Mouse (Mus musculus): ENCODE measurements around the gene Traf3. TPM values are rescaled to one million over a fixed set of nuclear protein-coding genes. Genes with fewer than 3 reads are reported as not detected.

The Traf3 gene
- total RNA-seq, 1 experiment from 2014 or later = 22.2 TPM

GRCm38 (mm10) chr12:111151422-111152156 is 14.6 kb upstream of the Traf3 start:
- no peak for ATAC-seq (replicated peaks in 1 of 2; ENCODE audit: insufficient read depth in 1 of 2, low FRiP score in 2 of 2, low TSS enrichment in 1 of 2, low read depth in 1 of 2, poor library complexity in 2 of 2, severe bottlenecking in 2 of 2)

- no peak for ATAC-seq (replicated peaks in 1 of 2; ENCODE audit: insufficient read depth in 1 of 2, low FRiP score in 2 of 2, low TSS enrichment in 1 of 2, low read depth in 1 of 2, poor library complexity in 2 of 2, severe bottlenecking in 2 of 2)
Observed at GRCm38 (mm10) chr12:111152579-111152978, 13.6 kb upstream of the Traf3 start.

GRCm38 (mm10) chr12:111152981-111153710 is 13.0 kb upstream of the Traf3 start:
- ATAC-seq (replicated peaks in 1 of 2; ENCODE audit: insufficient read depth in 1 of 2, low FRiP score in 2 of 2, low TSS enrichment in 1 of 2, low read depth in 1 of 2, poor library complexity in 2 of 2, severe bottlenecking in 2 of 2) = peak in 1 of 2 experiments; percentile 32; a peak in 1 of 4 replicates

GRCm38 (mm10) chr12:111153946-111154345 is 12.2 kb upstream of the Traf3 start:
- no peak for ATAC-seq (replicated peaks in 1 of 2; ENCODE audit: insufficient read depth in 1 of 2, low FRiP score in 2 of 2, low TSS enrichment in 1 of 2, low read depth in 1 of 2, poor library complexity in 2 of 2, severe bottlenecking in 2 of 2)

- no peak for ATAC-seq (replicated peaks in 1 of 2; ENCODE audit: insufficient read depth in 1 of 2, low FRiP score in 2 of 2, low TSS enrichment in 1 of 2, low read depth in 1 of 2, poor library complexity in 2 of 2, severe bottlenecking in 2 of 2)
Observed at GRCm38 (mm10) chr12:111154641-111155040, 11.5 kb upstream of the Traf3 start.

- no peak for ATAC-seq (replicated peaks in 1 of 2; ENCODE audit: insufficient read depth in 1 of 2, low FRiP score in 2 of 2, low TSS enrichment in 1 of 2, low read depth in 1 of 2, poor library complexity in 2 of 2, severe bottlenecking in 2 of 2)
Observed at GRCm38 (mm10) chr12:111155756-111156155, 10.4 kb upstream of the Traf3 start.

GRCm38 (mm10) chr12:111159659-111160428 is 6.3 kb upstream of the Traf3 start:
- peak; percentile 68 to 72 for ATAC-seq (replicated peaks in 1 of 2; ENCODE audit: insufficient read depth in 1 of 2, low FRiP score in 2 of 2, low TSS enrichment in 1 of 2, low read depth in 1 of 2, poor library complexity in 2 of 2, severe bottlenecking in 2 of 2)

GRCm38 (mm10) chr12:111160871-111161270 is 5.3 kb upstream of the Traf3 start:
- ATAC-seq (replicated peaks in 1 of 2; ENCODE audit: insufficient read depth in 1 of 2, low FRiP score in 2 of 2, low TSS enrichment in 1 of 2, low read depth in 1 of 2, poor library complexity in 2 of 2, severe bottlenecking in 2 of 2) = no peak

- no peak for ATAC-seq (replicated peaks in 1 of 2; ENCODE audit: insufficient read depth in 1 of 2, low FRiP score in 2 of 2, low TSS enrichment in 1 of 2, low read depth in 1 of 2, poor library complexity in 2 of 2, severe bottlenecking in 2 of 2)
Observed at GRCm38 (mm10) chr12:111161943-111162311, 4.2 kb upstream of the Traf3 start.

GRCm38 (mm10) chr12:111162312-111163061 is 3.7 kb upstream of the Traf3 start:
- ATAC-seq (replicated peaks in 1 of 2; ENCODE audit: insufficient read depth in 1 of 2, low FRiP score in 2 of 2, low TSS enrichment in 1 of 2, low read depth in 1 of 2, poor library complexity in 2 of 2, severe bottlenecking in 2 of 2) = no peak

- peak; percentile 74 to 81 for ATAC-seq (replicated peaks in 1 of 2; ENCODE audit: insufficient read depth in 1 of 2, low FRiP score in 2 of 2, low TSS enrichment in 1 of 2, low read depth in 1 of 2, poor library complexity in 2 of 2, severe bottlenecking in 2 of 2)
Observed at GRCm38 (mm10) chr12:111164310-111164751, 1.8 kb upstream of the Traf3 start.

- ATAC-seq (replicated peaks in 1 of 2; ENCODE audit: insufficient read depth in 1 of 2, low FRiP score in 2 of 2, low TSS enrichment in 1 of 2, low read depth in 1 of 2, poor library complexity in 2 of 2, severe bottlenecking in 2 of 2) = peak in 1 of 2 experiments; percentile 39; a peak in 2 of 4 replicates
Observed at GRCm38 (mm10) chr12:111165146-111165812, 891 bp upstream of the Traf3 start.

- no peak for ATAC-seq (replicated peaks in 1 of 2; ENCODE audit: insufficient read depth in 1 of 2, low FRiP score in 2 of 2, low TSS enrichment in 1 of 2, low read depth in 1 of 2, poor library complexity in 2 of 2, severe bottlenecking in 2 of 2)
Observed at GRCm38 (mm10) chr12:111166681-111167289, 615 bp downstream of the Traf3 start.

GRCm38 (mm10) chr12:111168891-111169290 is 2.7 kb downstream of the Traf3 start:
- ATAC-seq (replicated peaks in 1 of 2; ENCODE audit: insufficient read depth in 1 of 2, low FRiP score in 2 of 2, low TSS enrichment in 1 of 2, low read depth in 1 of 2, poor library complexity in 2 of 2, severe bottlenecking in 2 of 2) = no peak

GRCm38 (mm10) chr12:111178772-111179171 is 12.6 kb downstream of the Traf3 start:
- ATAC-seq (replicated peaks in 1 of 2; ENCODE audit: insufficient read depth in 1 of 2, low FRiP score in 2 of 2, low TSS enrichment in 1 of 2, low read depth in 1 of 2, poor library complexity in 2 of 2, severe bottlenecking in 2 of 2) = no peak

- ATAC-seq (replicated peaks in 1 of 2; ENCODE audit: insufficient read depth in 1 of 2, low FRiP score in 2 of 2, low TSS enrichment in 1 of 2, low read depth in 1 of 2, poor library complexity in 2 of 2, severe bottlenecking in 2 of 2) = no peak
Observed at GRCm38 (mm10) chr12:111181848-111182247, 15.7 kb downstream of the Traf3 start.
